Mouse (Mus musculus) forebrain, embryonic 16.5 days (tissue): Measurements from ENCODE around the gene Mapkapk2. TPM values are rescaled to one million over a fixed set of nuclear protein-coding genes. Genes with fewer than 3 reads are reported as not detected.

ENCODE experiments used
- ATAC-seq: fragments of 200-750 bp; cut with Nextera tagmentation; 2 replicates; pipeline ENCODE4 v1.8.0; 2017; ENCODE audit warnings: mild to moderate bottlenecking, moderate library complexity
- H3K27ac ChIP-seq: fragments of 300-500 bp; sonication (generic); 2 replicates; pipeline ENCODE4 v1.5.1; 2014; ENCODE audit warnings: low read length, control low read depth
- H3K27me3 ChIP-seq: fragments of 300-500 bp; sonication (generic); replicated peaks from 2 replicates; pipeline ENCODE4 v1.6.1; 2014; ENCODE audit warnings: low read length; ENCODE audit not compliant: control insufficient read depth, insufficient read depth
- H3K36me3 ChIP-seq: fragments of 300-500 bp; sonication (generic); 2 replicates; pipeline ENCODE4 v1.6.1; 2014; ENCODE audit not compliant: control insufficient read depth, insufficient read depth
- H3K4me1 ChIP-seq: fragments of 300-500 bp; sonication (generic); replicated peaks from 2 replicates; pipeline ENCODE4 v1.6.1; 2014; ENCODE audit warnings: low read length; ENCODE audit not compliant: control insufficient read depth, insufficient read depth
- H3K4me2 ChIP-seq: fragments of 300-500 bp; sonication (generic); 2 replicates; pipeline ENCODE4 v1.6.1; 2014; ENCODE audit warnings: mild to moderate bottlenecking, low read length, control low read depth
- H3K4me3 ChIP-seq: fragments of 300-500 bp; sonication (generic); replicated peaks from 2 replicates; pipeline ENCODE4 v1.5.1; 2014; ENCODE audit warnings: mild to moderate bottlenecking, low read length, control low read depth
- H3K9ac ChIP-seq: fragments of 300-500 bp; sonication (generic); replicated peaks from 2 replicates; pipeline ENCODE4 v1.6.1; 2014; ENCODE audit warnings: low read depth, low read length, control low read depth
- H3K9me3 ChIP-seq: fragments of 300-500 bp; sonication (generic); 2 replicates; pipeline ENCODE4 v1.6.1; 2016; ENCODE audit warnings: low read length; ENCODE audit not compliant: control insufficient read depth
- WGBS: fragments of 180-500 bp; shearing (Covaris S2); extraction: QIAGEN DNeasy Blood & Tissue Kit; methylation state at CpG from one replicate; pipeline ENCODE4 v1.1.7; 2014; 5-methylcytosine and 5-hydroxymethylcytosine counted together
- polyA plus RNA-seq: library from polyadenylated mRNA; unstranded; fragments of >200 nt; fragmentation: Nextera tagmentation; extraction: Ambion mirVana; gene quantifications from 2 replicates; pipeline ENCODE4 v1.2.1, GENCODE M21; 2015

Mapkapk2 gene
- polyA plus RNA-seq, 1 experiment from 2014 or later: 19.9 TPM

DNA sequence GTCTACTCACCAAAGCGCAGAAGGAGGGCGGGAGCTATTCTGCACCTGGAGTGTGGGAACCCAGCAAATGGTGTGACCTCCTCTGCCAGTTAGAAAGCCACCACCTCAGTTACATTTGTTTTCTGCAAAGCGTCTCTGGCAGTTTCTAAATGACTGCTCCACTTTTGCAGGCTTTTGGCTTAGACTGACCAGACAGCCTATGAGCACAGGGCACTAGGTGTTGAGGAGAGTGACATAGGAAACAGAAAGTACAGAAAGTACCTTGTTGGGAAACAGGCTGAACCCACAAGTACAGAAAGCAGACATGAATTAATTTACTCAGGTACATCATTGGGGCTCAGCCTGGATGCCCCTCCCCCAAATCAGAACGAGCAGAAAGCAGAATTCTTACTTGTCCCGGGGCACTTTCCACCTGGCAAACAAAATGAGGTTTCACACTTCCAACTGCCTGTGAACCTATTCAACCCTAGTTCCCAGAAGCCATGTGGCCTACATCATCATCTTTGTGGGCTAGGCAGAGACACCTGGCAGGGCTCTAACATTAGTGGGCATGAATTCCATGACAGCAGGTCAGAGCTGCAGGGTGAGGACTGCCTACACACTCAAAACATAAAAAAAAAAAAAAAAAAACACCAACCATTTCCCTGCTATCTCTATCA is 74.9 kb downstream of the Mapkapk2 start:
- 72% methylated on average over 5 of the region's 5 CpGs for WGBS
- Histone ChIP-seq H3K9me3 (no peaks in the 10 kb centered on the region), H3K4me2 (no peak overlapping the region), H3K4me1 (no peaks in the 10 kb centered on the region), H3K27ac (no peak overlapping the region), H3K9ac (no peak overlapping the region), H3K36me3 (no peaks in the 10 kb centered on the region), H3K4me3 (no peak overlapping the region), H3K27me3 (no peaks in the 10 kb centered on the region)
- no peak for ATAC-seq

DNA sequence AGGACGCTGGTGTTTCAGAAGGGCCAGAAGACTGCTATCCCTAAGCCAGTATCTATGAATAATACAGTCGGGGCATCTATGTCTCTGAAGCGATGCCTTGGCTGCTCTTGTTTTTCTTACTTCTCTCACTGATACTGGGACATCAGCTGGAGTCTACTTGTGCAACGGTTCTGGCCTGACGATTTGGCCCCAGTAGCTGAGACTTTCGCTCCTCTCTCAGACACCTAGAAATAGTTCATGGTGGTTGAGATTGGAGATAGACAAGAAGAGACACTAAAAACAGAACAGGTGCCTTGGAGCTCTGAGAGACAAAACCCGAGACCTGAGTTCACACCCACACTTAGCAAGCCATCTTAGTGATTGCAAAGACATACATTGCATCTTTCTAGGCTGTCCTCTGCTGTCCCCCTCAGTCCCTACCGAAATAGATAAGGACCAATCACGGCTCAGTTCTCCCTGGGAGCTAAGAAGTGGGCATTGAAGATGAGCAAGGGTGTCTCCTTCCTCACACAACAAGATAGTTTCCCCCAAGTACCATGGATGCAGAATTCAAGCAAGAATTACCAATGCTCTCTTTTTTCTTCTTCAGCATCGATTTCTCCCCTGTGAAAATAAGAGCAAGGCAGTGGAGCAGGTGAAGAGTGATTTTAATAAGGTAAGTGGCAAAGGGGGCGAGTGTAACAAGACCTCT is 75.6 kb downstream of the Mapkapk2 start:
- no peaks in the 10 kb centered on the region for H3K27me3 ChIP-seq
- WGBS: 82% methylated on average over 11 of the region's 11 CpGs

DNA sequence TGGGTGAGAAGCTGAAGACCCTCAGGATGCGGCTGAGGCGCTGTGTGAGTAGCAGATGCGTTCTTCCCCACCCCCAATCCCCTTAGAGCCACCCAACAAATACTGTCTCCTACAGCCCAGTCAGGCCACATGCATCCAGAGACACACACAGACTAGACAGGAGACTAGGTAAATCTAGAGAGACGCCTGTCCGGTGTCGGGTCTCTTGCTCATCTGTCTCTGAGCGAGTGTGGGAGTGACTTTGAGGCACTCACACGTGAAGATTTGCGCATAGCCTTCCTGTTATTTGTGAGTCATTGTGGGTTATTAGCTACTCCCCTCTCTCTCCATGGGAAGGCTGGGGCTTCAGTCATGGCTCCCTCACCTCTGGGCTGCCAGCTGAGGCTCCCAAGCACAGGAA is 76.2 kb downstream of the Mapkapk2 start:
- no peaks in the 10 kb centered on the region for H3K4me1 ChIP-seq
- no peaks in the 10 kb centered on the region for H3K9me3 ChIP-seq
- no peaks in the 10 kb centered on the region for H3K36me3 ChIP-seq
- no peak overlapping the region for H3K9ac ChIP-seq
- ATAC-seq: no peak
- no peak overlapping the region for H3K4me2 ChIP-seq
- 78% methylated on average over 9 of the region's 9 CpGs for WGBS
- no peak overlapping the region for H3K27ac ChIP-seq
- H3K27me3 ChIP-seq: no peaks in the 10 kb centered on the region
- H3K4me3 ChIP-seq: no peak overlapping the region

More for the DNA sequence above, 75.6 kb downstream of the Mapkapk2 start:
- Histone ChIP-seq H3K9ac (no peak overlapping the region), H3K36me3 (no peaks in the 10 kb centered on the region), H3K9me3 (no peaks in the 10 kb centered on the region), H3K4me3 (no peak overlapping the region), H3K4me2 (no peak overlapping the region), H3K4me1 (no peaks in the 10 kb centered on the region), H3K27ac (no peak overlapping the region)
- ATAC-seq: no peak

DNA sequence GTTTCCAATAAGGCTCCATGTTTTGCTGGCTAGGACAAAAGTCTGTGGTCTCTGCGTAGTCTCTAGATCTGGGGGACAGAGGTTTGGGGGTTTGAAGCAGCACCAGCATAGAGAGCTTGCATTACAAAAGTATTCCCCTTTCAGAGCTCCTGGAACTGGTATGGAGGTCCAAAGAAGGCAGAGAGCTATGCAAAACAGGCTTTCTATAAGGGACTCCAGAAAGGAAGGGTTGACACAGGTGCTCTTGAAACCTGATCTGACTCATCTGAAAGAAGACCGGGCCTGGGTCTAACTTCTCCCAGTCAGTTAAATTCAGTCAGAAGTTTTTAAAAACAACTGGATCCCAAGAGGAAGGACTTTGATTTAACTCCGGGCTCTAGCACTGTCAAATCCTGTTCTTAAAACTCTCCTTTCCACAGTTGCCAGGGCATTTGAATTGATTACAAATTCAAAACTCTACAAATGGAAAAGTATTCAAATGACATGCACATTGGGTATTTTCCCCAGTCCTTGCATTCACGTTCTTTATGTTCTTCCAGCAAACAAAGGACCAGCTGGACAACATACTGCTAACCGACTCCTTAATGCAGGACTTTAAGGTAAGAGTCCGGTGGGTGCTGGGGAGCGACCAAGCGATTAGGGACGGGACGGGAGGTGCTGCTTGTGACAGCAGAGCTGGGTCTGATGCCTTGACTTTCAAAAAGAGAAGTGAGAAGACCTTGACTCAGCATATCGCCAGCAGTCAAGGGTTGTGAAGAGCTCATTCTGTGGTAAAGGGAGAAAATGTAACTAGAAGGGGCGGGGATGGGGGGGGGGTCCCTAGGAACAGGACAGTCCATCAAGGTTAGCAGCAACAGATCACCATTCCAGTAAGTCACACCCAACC is 77.0 kb downstream of the Mapkapk2 start:
- no peak for ATAC-seq
- Histone ChIP-seq H3K4me2 (no peak overlapping the region), H3K9ac (no peak overlapping the region), H3K4me3 (no peak overlapping the region), H3K36me3 (no peaks in the 10 kb centered on the region), H3K4me1 (no peaks in the 10 kb centered on the region), H3K9me3 (no peaks in the 10 kb centered on the region), H3K27ac (no peak overlapping the region), H3K27me3 (no peaks in the 10 kb centered on the region)
- WGBS: 51% methylated on average over 12 of the region's 12 CpGs

GRCm38 (mm10) chr1:131019492-131020098 is 78.0 kb downstream of the Mapkapk2 start, which contains the start of gene Il10:
Gene Il10, plus strand, starts transcription at chr1:131019845.
- 75% methylated on average over 8 of the region's 8 CpGs for WGBS
- Histone ChIP-seq H3K36me3 (no peaks in the 10 kb centered on the region), H3K27ac (no peak within 1 kb of the TSS)

DNA sequence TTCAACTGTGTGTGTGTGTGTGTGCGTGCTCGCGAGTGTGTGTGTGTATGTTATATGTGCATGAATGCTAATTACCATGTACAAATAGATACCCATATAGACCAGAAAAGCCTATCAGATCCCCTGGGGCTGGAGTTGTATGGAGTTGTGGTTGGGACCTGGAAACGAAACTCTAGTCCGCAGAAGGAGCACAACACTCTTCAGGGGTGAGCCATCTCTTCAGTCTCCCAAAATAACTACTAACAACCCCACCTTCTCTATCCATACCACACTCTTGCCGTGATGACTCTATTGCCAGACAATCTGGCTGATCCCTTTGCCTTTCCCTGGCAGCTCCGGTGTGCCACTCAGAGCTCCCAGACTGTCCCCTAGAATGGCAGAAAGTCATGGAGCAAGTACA is 81.7 kb downstream of the Mapkapk2 start:
- WGBS: 91% methylated on average over 7 of the region's 7 CpGs

More at GRCm38 (mm10) chr1:131019492-131020098, 78.0 kb downstream of the Mapkapk2 start, which contains the start of gene Il10:
- Histone ChIP-seq H3K9me3 (no peaks in the 10 kb centered on the region), H3K9ac (no peak within 1 kb of the TSS), H3K4me3 (no peak within 1 kb of the TSS), H3K4me2 (no peak within 1 kb of the TSS), H3K27me3 (no peaks in the 10 kb centered on the region), H3K4me1 (no peaks in the 10 kb centered on the region)
- ATAC-seq: no peak

DNA sequence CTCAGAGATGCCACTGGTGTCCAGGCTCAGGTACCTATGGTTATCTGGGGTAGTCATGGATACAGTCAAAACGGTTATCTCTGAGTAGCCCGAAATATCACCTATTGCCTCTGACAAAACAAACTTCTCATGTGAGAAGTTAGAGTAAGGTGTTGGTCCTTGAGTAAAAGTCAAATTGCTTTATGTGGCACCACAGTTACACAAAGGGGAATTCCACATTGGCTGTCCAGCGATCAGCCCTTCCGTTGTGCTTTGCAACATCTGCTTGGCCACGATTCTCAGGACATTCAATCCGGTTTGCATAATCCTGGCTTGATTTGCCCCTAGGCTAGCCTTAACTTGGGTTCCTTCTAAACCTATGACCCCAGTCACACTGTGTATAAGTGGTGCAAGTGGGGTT is 82.3 kb downstream of the Mapkapk2 start:
- Histone ChIP-seq H3K36me3 (no peaks in the 10 kb centered on the region), H3K4me3 (no peak overlapping the region), H3K9ac (no peak overlapping the region), H3K27ac (no peak overlapping the region), H3K9me3 (no peaks in the 10 kb centered on the region), H3K4me2 (no peak overlapping the region), H3K27me3 (no peaks in the 10 kb centered on the region), H3K4me1 (no peaks in the 10 kb centered on the region)
- ATAC-seq: no peak
- WGBS: 93% methylated on average over 6 of the region's 6 CpGs

More for the DNA sequence above, 81.7 kb downstream of the Mapkapk2 start:
- Histone ChIP-seq H3K4me2 (no peak overlapping the region), H3K27ac (no peak overlapping the region), H3K9ac (no peak overlapping the region), H3K4me1 (no peaks in the 10 kb centered on the region), H3K27me3 (no peaks in the 10 kb centered on the region), H3K4me3 (no peak overlapping the region), H3K36me3 (no peaks in the 10 kb centered on the region), H3K9me3 (no peaks in the 10 kb centered on the region)
- ATAC-seq: no peak

GRCm38 (mm10) chr1:131013926-131014325 is 83.7 kb downstream of the Mapkapk2 start:
- no peaks in the 10 kb centered on the region for H3K4me1 ChIP-seq
- WGBS: 94% methylated on average over 5 of the region's 5 CpGs
- no peak overlapping the region for H3K4me2 ChIP-seq
- H3K9me3 ChIP-seq: no peaks in the 10 kb centered on the region
- H3K27ac ChIP-seq: no peak overlapping the region
- no peak overlapping the region for H3K9ac ChIP-seq
- no peaks in the 10 kb centered on the region for H3K27me3 ChIP-seq
- H3K4me3 ChIP-seq: no peak overlapping the region
- no peaks in the 10 kb centered on the region for H3K36me3 ChIP-seq
- no peak for ATAC-seq

GRCm38 (mm10) chr1:131012494-131012893 is 85.1 kb downstream of the Mapkapk2 start:
- Histone ChIP-seq H3K9me3 (no peaks in the 10 kb centered on the region), H3K4me2 (no peak overlapping the region), H3K9ac (no peak overlapping the region), H3K27me3 (no peaks in the 10 kb centered on the region), H3K4me3 (no peak overlapping the region), H3K27ac (no peak overlapping the region), H3K36me3 (no peaks in the 10 kb centered on the region), H3K4me1 (no peaks in the 10 kb centered on the region)
- WGBS: 70% methylated on average over 8 of the region's 8 CpGs
- no peak for ATAC-seq
